Mouse (Mus musculus) large intestine, adult 2 months (tissue): ENCODE data around the gene Nedd8. TPM values are rescaled to one million over a fixed set of nuclear protein-coding genes. Genes with fewer than 3 reads are reported as not detected.

Experiments
- DNase-seq: peaks from one replicate; pipeline ENCODE4 v3.0.0-alpha.2; 2012; ENCODE audit warnings: low read depth, low spot score
- WGBS: fragments of 180-500 bp; shearing (Covaris S2); methylation state at CpG from one replicate; pipeline ENCODE4 v1.1.7; 2018; 5-methylcytosine and 5-hydroxymethylcytosine counted together
- polyA plus RNA-seq: library from polyadenylated mRNA; depleted of rRNA; stranded (reverse); fragments of >200 nt; gene quantifications from 2 replicates; pipeline ENCODE4 v1.2.3, GENCODE M21; 2012; rRNA removed

Nedd8 gene
- polyA plus RNA-seq, 1 experiment = 342 TPM

DNA sequence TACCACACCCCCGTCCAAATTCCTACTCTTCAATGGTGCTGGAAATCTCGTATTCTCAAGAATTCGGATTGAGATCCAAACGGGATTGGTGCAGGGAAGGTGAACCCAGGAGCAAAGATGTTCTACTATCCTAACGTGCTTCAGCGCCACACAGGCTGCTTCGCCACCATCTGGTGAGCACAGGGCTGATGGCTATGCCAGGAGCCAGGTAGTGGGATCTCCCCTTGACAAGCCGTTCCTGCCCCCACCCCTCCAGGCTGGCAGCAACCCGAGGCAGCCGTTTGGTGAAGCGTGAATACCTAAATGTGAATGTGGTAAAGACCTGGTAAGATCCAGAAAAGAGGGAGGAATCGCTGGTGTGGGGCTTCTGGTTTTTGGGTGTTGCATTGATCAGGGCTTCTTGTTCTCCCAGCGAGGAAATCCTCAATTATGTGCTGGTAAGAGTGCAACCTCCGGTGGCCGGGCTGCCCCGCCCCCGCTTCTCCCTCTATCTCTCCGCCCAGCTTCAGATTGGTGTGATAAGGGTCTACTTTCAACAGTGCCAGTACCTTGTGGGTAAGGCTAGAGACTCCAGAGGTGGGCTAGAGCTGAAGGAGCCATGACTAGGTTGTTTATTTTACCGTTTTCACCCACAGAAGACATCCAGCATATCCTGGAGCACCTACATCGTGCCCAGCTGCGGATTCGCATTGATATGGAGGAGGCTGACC is 53.3 kb downstream of the Nedd8 start:
- WGBS = 36% methylated on average over 22 of the region's 22 CpGs

DNA sequence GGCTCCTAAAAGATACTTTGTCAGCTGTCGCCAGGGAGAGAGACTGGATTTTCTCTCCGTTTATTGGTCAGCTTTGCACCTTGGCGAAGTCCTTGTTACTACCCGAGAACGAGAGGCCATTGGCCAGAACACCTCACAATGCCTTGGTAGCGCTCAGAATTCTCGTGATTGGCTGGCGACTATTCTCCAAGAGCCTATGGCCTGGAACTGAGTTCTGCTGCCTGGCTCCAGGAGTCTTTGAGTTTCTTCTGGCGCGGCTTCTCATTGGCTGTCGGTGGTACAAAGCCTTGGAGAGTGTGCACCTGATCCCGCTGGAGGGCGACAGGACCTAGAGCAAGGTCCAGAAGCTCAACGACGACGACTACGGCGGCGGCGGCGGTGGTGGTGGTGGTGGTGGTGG is 54.1 kb downstream of the Nedd8 start, which contains the start of gene Rec8:
Gene Rec8, plus strand, starts transcription at position 216 of the 400 bp plus-strand sequence.
- WGBS = 18% methylated on average over 21 of the region's 21 CpGs
- DNase-seq = peak; percentile 75

More for the DNA sequence above, 53.3 kb downstream of the Nedd8 start:
- DNase-seq = no peak

DNA sequence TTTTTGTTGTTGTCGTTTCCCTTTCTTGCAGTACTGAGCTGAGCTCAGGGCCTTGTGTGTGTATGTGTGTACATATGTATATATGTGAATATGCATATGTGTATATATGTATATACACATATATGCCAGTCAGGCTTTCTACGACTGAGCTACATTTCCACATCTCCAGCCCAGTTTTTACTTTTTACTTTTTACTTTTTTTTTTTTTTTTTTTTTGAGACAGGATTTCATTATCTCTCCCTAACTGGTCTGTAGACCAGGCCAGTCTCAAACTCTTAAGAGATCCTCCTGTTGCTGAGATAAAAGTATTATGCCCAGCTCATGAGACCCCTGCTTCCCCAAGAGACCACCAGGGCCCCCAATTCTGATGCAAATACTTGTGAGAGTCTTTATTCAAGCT is 55.1 kb downstream of the Nedd8 start:
- 82% methylated on average over 2 of the region's 2 CpGs for WGBS
- DNase-seq = no peak

DNA sequence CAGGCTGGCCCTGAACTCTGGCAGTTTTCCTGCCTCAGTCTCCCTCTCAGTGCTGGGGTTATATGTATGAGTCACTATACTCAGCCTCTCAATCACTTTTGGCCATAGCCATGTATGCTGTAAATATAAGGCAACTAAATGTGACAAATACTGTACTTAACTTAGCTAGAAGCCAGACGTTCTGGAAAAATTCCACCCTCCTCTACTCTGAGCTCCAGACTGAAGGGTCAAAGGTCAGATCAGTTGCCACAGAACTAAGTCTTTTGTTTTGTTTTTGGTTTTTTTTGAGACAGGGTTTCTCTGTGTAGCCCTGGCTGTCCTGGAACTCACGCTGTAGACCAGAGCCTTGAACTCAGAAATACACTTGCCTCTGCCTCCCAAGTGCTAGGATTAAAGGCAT is 56.0 kb downstream of the Nedd8 start:
- whole genome bisulfite sequencing = 50% methylated on average over 2 of the region's 2 CpGs
- no peak for DNase-seq

DNA sequence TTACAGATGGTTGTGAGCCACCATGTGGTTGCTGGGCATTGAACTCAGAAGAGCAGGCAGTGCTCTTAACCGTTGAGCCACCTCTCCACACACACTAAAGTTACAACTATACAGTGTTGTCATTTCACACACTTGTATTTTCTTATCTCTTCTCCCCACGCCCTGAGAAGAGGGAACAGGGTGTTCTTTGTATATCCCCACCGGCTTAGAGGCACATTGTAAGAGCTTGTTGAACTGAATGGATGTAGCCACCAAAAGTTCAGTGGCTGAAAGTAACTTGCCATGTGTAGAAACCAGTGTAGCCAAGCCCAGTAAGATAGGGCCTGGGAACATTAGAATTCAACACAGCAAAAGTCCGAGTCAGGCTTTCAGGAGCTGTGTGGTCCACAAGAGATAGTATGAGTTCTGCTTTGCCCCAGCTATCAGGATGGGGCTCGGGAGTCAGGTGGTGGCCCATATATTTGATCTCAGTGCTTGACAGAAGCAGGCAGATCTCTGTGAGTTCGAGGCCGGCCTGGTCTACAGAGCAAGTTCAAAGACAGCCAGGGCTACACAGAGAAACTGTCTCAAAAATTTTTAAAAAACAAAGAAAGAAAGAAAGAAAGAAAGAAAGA is 57.3 kb downstream of the Nedd8 start:
- 73% methylated on average over 7 of the region's 7 CpGs for WGBS
- DNase-seq = no peak

DNA sequence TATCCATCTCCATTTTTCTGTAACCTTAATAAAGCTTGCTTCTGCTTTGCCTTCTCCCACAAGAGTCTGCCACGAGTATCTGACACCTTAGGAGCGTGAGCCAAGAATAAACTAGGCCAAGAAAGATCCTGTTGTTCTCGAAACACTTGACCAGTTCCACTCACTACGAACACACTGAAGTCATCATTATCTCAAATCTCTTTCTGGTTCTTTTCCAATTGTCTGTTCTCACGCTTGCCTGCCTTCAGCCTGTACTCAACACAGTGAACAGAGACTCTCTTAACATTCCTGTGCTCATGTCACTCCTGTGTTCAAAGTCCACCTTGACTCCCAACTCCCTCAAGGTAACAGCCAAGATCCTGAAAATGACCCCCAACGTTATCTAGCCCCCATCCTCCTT is 58.6 kb downstream of the Nedd8 start:
- WGBS = 42% methylated on average over 6 of the region's 6 CpGs

More for the DNA sequence above, 58.6 kb downstream of the Nedd8 start:
- no peak for DNase-seq

Other genes with a start within 250 kb of the Nedd8 start
- 47.7 and 70.7 TPM in 2 replicates for gene Dhrs4, start 193.4 kb downstream of the Nedd8 start, polyA plus RNA-seq
- 1.3 and 1.6 TPM in 2 replicates for gene Carmil3, start 181.5 kb downstream of the Nedd8 start, polyA plus RNA-seq
- 0.10 and 0.15 TPM in 2 replicates for gene Cpne6, start 161.7 kb downstream of the Nedd8 start, polyA plus RNA-seq
- gene Nrl, start 147.1 kb downstream of the Nedd8 start, polyA plus RNA-seq = not detected in 2 replicates
- gene Pck2, start 131.9 kb downstream of the Nedd8 start, polyA plus RNA-seq = 30.9 and 33.5 TPM in 2 replicates
- 112 and 152 TPM in 2 replicates for gene Dcaf11, start 112.1 kb downstream of the Nedd8 start, polyA plus RNA-seq
- 0.25 and 0.82 TPM in 2 replicates for gene A730061H03Rik, start 111.7 kb downstream of the Nedd8 start, polyA plus RNA-seq
- 0.11 and 0.12 TPM in 2 replicates for gene Fitm1, start 96.5 kb downstream of the Nedd8 start, polyA plus RNA-seq
- 250 and 259 TPM in 2 replicates for gene Psme1, start 94.0 kb downstream of the Nedd8 start, polyA plus RNA-seq
- gene Emc9, start 86.8 kb downstream of the Nedd8 start, polyA plus RNA-seq = 10.1 and 16.2 TPM in 2 replicates
- 357 and 385 TPM in 2 replicates for gene Psme2, start 81.0 kb downstream of the Nedd8 start, polyA plus RNA-seq
- 32.1 and 48.2 TPM in 2 replicates for gene Rnf31, start 80.4 kb downstream of the Nedd8 start, polyA plus RNA-seq
- 38.5 and 55.1 TPM in 2 replicates for gene Irf9, start 68.6 kb downstream of the Nedd8 start, polyA plus RNA-seq
- 1.3 and 4.7 TPM in 2 replicates for gene Rec8, start 54.1 kb downstream of the Nedd8 start, polyA plus RNA-seq
- 39.2 and 46.0 TPM in 2 replicates for gene Ipo4, start 36.2 kb downstream of the Nedd8 start, polyA plus RNA-seq
- gene Gm49378, start 34.2 kb downstream of the Nedd8 start, polyA plus RNA-seq = 2.2 and 2.3 TPM in 2 replicates
- 96.9 and 108 TPM in 2 replicates for gene Tm9sf1, start 28.3 kb downstream of the Nedd8 start, polyA plus RNA-seq
- 1.4 and 2.1 TPM in 2 replicates for gene Tssk4, start 21.9 kb downstream of the Nedd8 start, polyA plus RNA-seq
- 44.6 and 50.6 TPM in 2 replicates for gene Mdp1, start 11.6 kb downstream of the Nedd8 start, polyA plus RNA-seq
- gene Gmpr2, start 183 bp downstream of the Nedd8 start, polyA plus RNA-seq = 17.8 and 18.8 TPM in 2 replicates
- 16.5 and 22.5 TPM in 2 replicates for gene Tinf2, start 9.7 kb upstream of the Nedd8 start, polyA plus RNA-seq
- 1.0 and 1.1 TPM in 2 replicates for gene Tgm1, start 41.8 kb upstream of the Nedd8 start, polyA plus RNA-seq
- gene Rabggta, start 50.1 kb upstream of the Nedd8 start, polyA plus RNA-seq = 34.3 and 42.9 TPM in 2 replicates
- 78.0 and 141 TPM in 2 replicates for gene Dhrs1, start 73.6 kb upstream of the Nedd8 start, polyA plus RNA-seq
- gene Nop9, start 73.6 kb upstream of the Nedd8 start, polyA plus RNA-seq = 16.0 and 21.7 TPM in 2 replicates
- 335 and 566 TPM in 2 replicates for gene Cideb, start 86.3 kb upstream of the Nedd8 start, polyA plus RNA-seq
- gene Ltb4r2, start 89.3 kb upstream of the Nedd8 start, polyA plus RNA-seq = 3.5 and 11.3 TPM in 2 replicates
- gene Ltb4r1, start 93.8 kb upstream of the Nedd8 start, polyA plus RNA-seq = 4.9 and 8.2 TPM in 2 replicates
- gene Adcy4, start 112.0 kb upstream of the Nedd8 start, polyA plus RNA-seq = 3.7 and 5.8 TPM in 2 replicates
- 86.5 and 89.2 TPM in 2 replicates for gene Ripk3, start 116.7 kb upstream of the Nedd8 start, polyA plus RNA-seq
- gene Nfatc4, start 151.0 kb upstream of the Nedd8 start, polyA plus RNA-seq = 5.7 and 7.3 TPM in 2 replicates
- 1.7 and 2.1 TPM in 2 replicates for gene Nynrin, start 181.9 kb upstream of the Nedd8 start, polyA plus RNA-seq
- 0.47 and 0.84 TPM in 2 replicates for gene Cbln3, start 212.3 kb upstream of the Nedd8 start, polyA plus RNA-seq
- gene Khnyn, start 212.8 kb upstream of the Nedd8 start, polyA plus RNA-seq = 21.0 and 31.9 TPM in 2 replicates
- gene Sdr39u1, start 228.2 kb upstream of the Nedd8 start, polyA plus RNA-seq = 56.0 and 60.7 TPM in 2 replicates